Mouse (Mus musculus) bone marrow macrophage, adult 2 months (primary cell): ENCODE results near the gene Gm20503. TPM values are rescaled to one million over a fixed set of nuclear protein-coding genes. Genes with fewer than 3 reads are reported as not detected.

Source experiments
- H3K27ac ChIP-seq: 2 replicates; pipeline ENCODE4 v1.5.1; 2012; ENCODE audit warnings: low read depth, low read length; ENCODE audit not compliant: insufficient read depth
- H3K4me1 ChIP-seq: 2 replicates; pipeline ENCODE4 v1.6.1; 2012; ENCODE audit warnings: low read length; ENCODE audit not compliant: control insufficient read depth, insufficient read depth
- H3K4me3 ChIP-seq: 2 replicates; pipeline ENCODE4 v1.5.1; 2012; ENCODE audit warnings: mild to moderate bottlenecking, low read length, moderate library complexity; ENCODE audit not compliant: insufficient read depth
- CTCF ChIP-seq: IDR thresholded peaks from 2 replicates; pipeline ENCODE4 v1.5.1; 2012; ENCODE audit warnings: low read depth, mild to moderate bottlenecking, low read length, moderate library complexity
- POLR2A ChIP-seq: IDR thresholded peaks from 2 replicates; pipeline ENCODE4 v1.6.1; 2012; ENCODE audit warnings: mild to moderate bottlenecking, low read depth, low read length, borderline replicate concordance
- polyA plus RNA-seq: library from polyadenylated mRNA; stranded (reverse); fragments of >200 nt; gene quantifications from 2 replicates; pipeline ENCODE4 v1.2.4, GENCODE M21; 2012; ENCODE audit not compliant: missing spikeins, insufficient read depth, insufficient read length

Gm20503 gene
- polyA plus RNA-seq, 1 experiment: not detected

- peaks cover 18% of the 10 kb centered on the region for H3K4me1 ChIP-seq
- H3K4me3 ChIP-seq: peak within 1 kb of the TSS; percentile 74
- no peak for TF ChIP-seq CTCF
- no peak for TF ChIP-seq POLR2A
- H3K27ac ChIP-seq: 0 out of 2 replicates have a peak within 1 kb of the TSS, but pooled peaks have one; percentile 40
Observed at GRCm38 (mm10) chr4:59034918-59035785, 32.1 kb downstream of the Gm20503 start, which contains the start of gene Gng10. Gene Gng10 (plus strand): TSS chr4:59035088.

GRCm38 (mm10) chr4:59035786-59036350 is 32.9 kb downstream of the Gm20503 start:
- H3K27ac ChIP-seq: peak overlapping the region; percentile 88; the same call in 1 of the 2 replicates
- H3K4me3 ChIP-seq: peak overlapping the region; percentile 74
- TF ChIP-seq POLR2A: no peak
- TF ChIP-seq CTCF: no peak
- peaks cover 21% of the 10 kb centered on the region for H3K4me1 ChIP-seq

GRCm38 (mm10) chr4:59036490-59037127 is 33.6 kb downstream of the Gm20503 start:
- Histone ChIP-seq H3K27ac (peak overlapping the region; percentile 88), H3K4me1 (peaks cover 21% of the 10 kb centered on the region), H3K4me3 (peak overlapping the region; percentile 74)
- TF ChIP-seq CTCF (peak; percentile 97), POLR2A (no peak)

GRCm38 (mm10) chr4:59037525-59037924 is 34.5 kb downstream of the Gm20503 start:
- H3K27ac ChIP-seq: no peak overlapping the region
- TF ChIP-seq POLR2A: no peak
- TF ChIP-seq CTCF: no peak
- peaks cover 21% of the 10 kb centered on the region for H3K4me1 ChIP-seq
- no peak overlapping the region for H3K4me3 ChIP-seq

- Histone ChIP-seq H3K4me1 (peaks cover 21% of the 10 kb centered on the region), H3K27ac (no peak overlapping the region), H3K4me3 (no peak overlapping the region)
- TF ChIP-seq CTCF: no peak
- no peak for TF ChIP-seq POLR2A
Observed at GRCm38 (mm10) chr4:59040397-59041287, 37.6 kb downstream of the Gm20503 start.

GRCm38 (mm10) chr4:59043074-59043473 is 40.1 kb downstream of the Gm20503 start:
- peaks cover 15% of the 10 kb centered on the region for H3K4me1 ChIP-seq

GRCm38 (mm10) chr4:59043891-59044290 is 40.9 kb downstream of the Gm20503 start:
- peaks cover 15% of the 10 kb centered on the region for H3K4me1 ChIP-seq
- H3K27ac ChIP-seq: no peak overlapping the region
- H3K4me3 ChIP-seq: no peak overlapping the region
- TF ChIP-seq POLR2A: no peak
- no peak for TF ChIP-seq CTCF

More at GRCm38 (mm10) chr4:59043074-59043473, 40.1 kb downstream of the Gm20503 start:
- TF ChIP-seq CTCF: no peak
- no peak for TF ChIP-seq POLR2A
- no peak overlapping the region for H3K27ac ChIP-seq
- H3K4me3 ChIP-seq: no peak overlapping the region

- Histone ChIP-seq H3K4me3 (no peak overlapping the region), H3K4me1 (peaks cover 4% of the 10 kb centered on the region), H3K27ac (no peak overlapping the region)
- TF ChIP-seq CTCF: no peak
- TF ChIP-seq POLR2A: no peak
Observed at GRCm38 (mm10) chr4:59047222-59047621, 44.2 kb downstream of the Gm20503 start.

GRCm38 (mm10) chr4:59051081-59051480 is 48.1 kb downstream of the Gm20503 start:
- no peak overlapping the region for H3K27ac ChIP-seq
- no peak for TF ChIP-seq CTCF
- no peak for TF ChIP-seq POLR2A
- H3K4me3 ChIP-seq: no peak overlapping the region
- H3K4me1 ChIP-seq: peaks cover 4% of the 10 kb centered on the region
